Mouse (Mus musculus) MEL (cell line): ENCODE results near the gene Nek4. TPM values are rescaled to one million over a fixed set of nuclear protein-coding genes. Genes with fewer than 3 reads are reported as not detected.

Experiments
- DNase-seq: peaks from one replicate; pipeline ENCODE4 v3.0.0; 2011; ENCODE audit warnings: low read depth, low spot score
- H3K27ac ChIP-seq: 2 replicates; pipeline ENCODE4 v1.5.1; 2012; ENCODE audit warnings: low read depth, mild to moderate bottlenecking, control low read depth, low read length, moderate library complexity; ENCODE audit not compliant: control insufficient read depth
- H3K27me3 ChIP-seq, 2 experiments: fragments of 150-350 bp in 1 of 2; sonication (generic) in 1 of 2; 2 replicates each; pipeline ENCODE4 v1.6.1; 2012; ENCODE audit warnings: low read length in 2 of 2, mild to moderate bottlenecking in 2 of 2, improper control_type of control experiment in 1 of 2, moderate library complexity in 1 of 2; ENCODE audit not compliant: insufficient read depth in 2 of 2, control insufficient read depth in 1 of 2
- H3K36me3 ChIP-seq, 2 experiments: 2 replicates each; pipeline ENCODE4 v1.6.1; 2012 to 2014; ENCODE audit warnings: low read length in 2 of 2, improper control_type of control experiment in 1 of 2, inconsistent platforms in 1 of 2, mild to moderate bottlenecking in 1 of 2; ENCODE audit not compliant: insufficient read depth in 2 of 2, control insufficient read depth in 1 of 2
- H3K4me1 ChIP-seq, 2 experiments: fragments of 150-350 bp in 1 of 2; sonication (generic) in 1 of 2; 2 replicates each; pipeline ENCODE4 v1.6.1; 2012; ENCODE audit warnings: low read length in 2 of 2, improper control_type of control experiment in 1 of 2, mild to moderate bottlenecking in 1 of 2; ENCODE audit not compliant: insufficient read depth in 2 of 2, control insufficient read depth in 1 of 2
- H3K4me3 ChIP-seq, 2 experiments: fragments of 150-350 bp in 1 of 2; sonication (generic) in 1 of 2; 2 replicates each; pipeline ENCODE4 v1.5.1; 2012; ENCODE audit warnings: low read depth in 2 of 2, low read length in 2 of 2, mild to moderate bottlenecking in 2 of 2, moderate library complexity in 2 of 2, control low read depth in 1 of 2, improper control_type of control experiment in 1 of 2; ENCODE audit not compliant: control insufficient read depth in 1 of 2, insufficient read depth in 1 of 2
- H3K79me2 ChIP-seq: 2 replicates; pipeline ENCODE4 v1.6.1; 2012; ENCODE audit warnings: mild to moderate bottlenecking, low read length, moderate library complexity; ENCODE audit not compliant: control insufficient read depth, poor library complexity, insufficient read depth
- H3K9ac ChIP-seq: 2 replicates; pipeline ENCODE4 v1.6.1; 2012; ENCODE audit warnings: low read depth, mild to moderate bottlenecking, control low read depth, low read length, moderate library complexity; ENCODE audit not compliant: control insufficient read depth, poor library complexity, severe bottlenecking
- H3K9me3 ChIP-seq: fragments of 150-350 bp; sonication (generic); replicated peaks from 2 replicates; pipeline ENCODE4 v1.6.1; 2012; ENCODE audit warnings: mild to moderate bottlenecking, low read length, improper control_type of control experiment, moderate library complexity; ENCODE audit not compliant: insufficient read depth
- BHLHE40 ChIP-seq: IDR thresholded peaks from 2 replicates; pipeline ENCODE4 v1.6.1; 2012; ENCODE audit warnings: low read depth, mild to moderate bottlenecking, inconsistent platforms, low read length, improper control_type of control experiment, borderline replicate concordance
- CTCF ChIP-seq, 3 experiments: IDR thresholded peaks in 2 of 3; conservative IDR thresholded peaks in 1 of 3; 2 replicates each; pipeline ENCODE4 v1.5.1; 2011 to 2012; ENCODE audit warnings: low read length in 3 of 3, low read depth in 2 of 3, mild to moderate bottlenecking in 2 of 3, improper control_type of control experiment in 1 of 3, inconsistent platforms in 1 of 3, mixed read lengths in 1 of 3, moderate library complexity in 1 of 3; ENCODE audit not compliant: control insufficient read depth in 1 of 3, insufficient read depth in 1 of 3, poor library complexity in 1 of 3, severe bottlenecking in 1 of 3
- E2F4 ChIP-seq: IDR thresholded peaks from 2 replicates; pipeline ENCODE4 v1.6.1; 2011; ENCODE audit warnings: low read depth, low read length, improper control_type of control experiment, borderline replicate concordance
- EP300 ChIP-seq, 2 experiments: IDR thresholded peaks; 2 replicates each; pipeline ENCODE4 v1.6.1; 2011; ENCODE audit warnings: improper control_type of control experiment in 2 of 2, low read length in 2 of 2, low read depth in 1 of 2, mild to moderate bottlenecking in 1 of 2
- GABPA ChIP-seq: IDR thresholded peaks from 2 replicates; pipeline ENCODE4 v1.6.1; 2012; ENCODE audit warnings: low read depth, mild to moderate bottlenecking, inconsistent platforms, low read length, improper control_type of control experiment, moderate library complexity
- GATA1 ChIP-seq: IDR thresholded peaks from 2 replicates; pipeline ENCODE4 v1.6.1; 2011; ENCODE audit warnings: low read depth, low read length, improper control_type of control experiment
- JUND ChIP-seq: IDR thresholded peaks from 2 replicates; pipeline ENCODE4 v1.6.1; 2011; ENCODE audit warnings: low read depth, mild to moderate bottlenecking, improper control_type of control experiment, low read length
- KAT2A ChIP-seq: conservative IDR thresholded peaks from 2 replicates; pipeline ENCODE4 v1.6.1; 2012; ENCODE audit warnings: low read depth, low read length, improper control_type of control experiment, inconsistent platforms
- MAFK ChIP-seq: IDR thresholded peaks from 2 replicates; pipeline ENCODE4 v1.6.1; 2011; ENCODE audit warnings: low read depth, mild to moderate bottlenecking, low read length, improper control_type of control experiment, borderline replicate concordance
- MYB ChIP-seq: IDR thresholded peaks from 2 replicates; pipeline ENCODE4 v1.6.1; 2011; ENCODE audit warnings: mild to moderate bottlenecking, low read depth, low read length, improper control_type of control experiment
- NELFE ChIP-seq: IDR thresholded peaks from 2 replicates; pipeline ENCODE4 v1.6.1; 2011; ENCODE audit warnings: low read depth, low read length, improper control_type of control experiment
- NRF1 ChIP-seq: IDR thresholded peaks from 2 replicates; pipeline ENCODE4 v1.6.1; 2014; ENCODE audit warnings: low read depth, mild to moderate bottlenecking, inconsistent platforms, low read length, improper control_type of control experiment, moderate library complexity; ENCODE audit not compliant: poor library complexity, insufficient read depth, severe bottlenecking
- POLR2A ChIP-seq, 2 experiments: IDR thresholded peaks; 2 replicates each; pipeline ENCODE4 v1.6.1; 2011 to 2012; ENCODE audit warnings: low read length in 2 of 2, mild to moderate bottlenecking in 2 of 2, control low read depth in 1 of 2, improper control_type of control experiment in 1 of 2, low read depth in 1 of 2, moderate library complexity in 1 of 2; ENCODE audit not compliant: control insufficient read depth in 1 of 2, insufficient read depth in 1 of 2, poor library complexity in 1 of 2
- POLR2AphosphoS2 ChIP-seq: IDR thresholded peaks from 2 replicates; pipeline ENCODE4 v1.6.1; 2011; ENCODE audit warnings: low read length, improper control_type of control experiment
- POLR2AphosphoS5 ChIP-seq: IDR thresholded peaks from 2 replicates; pipeline ENCODE4 v1.6.1; 2012; ENCODE audit warnings: low read depth, borderline replicate concordance, mild to moderate bottlenecking, inconsistent platforms, low read length, moderate library complexity, mixed read lengths
- SMC3 ChIP-seq: IDR thresholded peaks from 2 replicates; pipeline ENCODE4 v1.6.1; 2011; ENCODE audit warnings: low read depth, low read length, improper control_type of control experiment
- TAL1 ChIP-seq: IDR thresholded peaks from 2 replicates; pipeline ENCODE4 v1.6.1; 2012; ENCODE audit warnings: mild to moderate bottlenecking, inconsistent platforms, low read length, moderate library complexity, mixed read lengths
- ZKSCAN1 ChIP-seq: IDR thresholded peaks from 2 replicates; pipeline ENCODE4 v1.6.1; 2012; ENCODE audit warnings: low read depth, mild to moderate bottlenecking, inconsistent platforms, low read length, improper control_type of control experiment, moderate library complexity
- ZMIZ1 ChIP-seq: IDR thresholded peaks from 2 replicates; pipeline ENCODE4 v1.6.1; 2012; ENCODE audit warnings: low read depth, mild to moderate bottlenecking, inconsistent platforms, low read length, improper control_type of control experiment, moderate library complexity
- polyA plus RNA-seq, 2 experiments: library from polyadenylated mRNA; stranded (reverse) in 1 of 2; unstranded in 1 of 2; fragments of >175 nt in 1 of 2; fragments of >200 nt in 1 of 2; gene quantifications; 2 replicates each; pipeline versions ENCODE4 v1.2.1 to v1.2.4; 2012; ENCODE audit warnings: low replicate concordance in 2 of 2, low read depth in 1 of 2; ENCODE audit not compliant: insufficient read length in 2 of 2, insufficient read depth in 1 of 2, missing spikeins in 1 of 2
- total RNA-seq: library from RNA; depleted of rRNA; stranded (reverse); fragments of 300-350 nt; gene quantifications from 2 replicates; pipeline ENCODE4 v1.2.3, GENCODE M21; 2012

Nek4 gene
- total and polyA plus RNA-seq, 3 experiments: 16.6 to 19.3 TPM; not detected in 1

GRCm38 (mm10) chr14:31006779-31007178, 55.6 kb downstream of the Nek4 start:
- Histone ChIP-seq H3K4me1 (peaks cover 4 to 10% of the 10 kb centered on the region in 2 experiments), H3K27me3 (no peaks in the 10 kb centered on the region), H3K4me3 (no peak overlapping the region), H3K9ac (no peak overlapping the region), H3K9me3 (no peaks in the 10 kb centered on the region), H3K27ac (no peak overlapping the region), H3K79me2 (peaks cover 2% of the 10 kb centered on the region; the same call in 1 of the 2 replicates), H3K36me3 (peaks cover 1 to 8% of the 10 kb centered on the region in 2 experiments; a peak in 2 of 4 replicates)
- TF ChIP-seq GABPA (no peak), BHLHE40 (no peak), CTCF (IDR thresholded peaks at IDR 0.05 in 2 of 3, conservative IDR thresholded peaks at IDR 0.05 in 1 of 3; ENCODE audit: control insufficient read depth in 1 of 3, insufficient read depth in 1 of 3, low read depth in 2 of 3, low read length in 3 of 3, poor library complexity in 1 of 3, severe bottlenecking in 1 of 3) (no peak), NRF1 (no peak), POLR2AphosphoS2 (no peak), GATA1 (0 out of 2 replicates have a peak, but pooled peaks have one; percentile 26), NELFE (no peak), ZKSCAN1 (no peak), EP300 (IDR thresholded peaks at IDR 0.05; ENCODE audit: low read depth in 1 of 2, low read length in 2 of 2) (peak in 1 of 2 experiments; percentile 53; a peak in 2 of 4 replicates), MAFK (no peak), E2F4 (no peak), POLR2AphosphoS5 (no peak), KAT2A (no peak), TAL1 (peak; percentile 64), ZMIZ1 (no peak), JUND (no peak), POLR2A (IDR thresholded peaks at IDR 0.05; ENCODE audit: control insufficient read depth in 1 of 2, insufficient read depth in 1 of 2, low read depth in 1 of 2, low read length in 2 of 2, poor library complexity in 1 of 2) (no peak), SMC3 (no peak)
- DNase-seq: peak; percentile 55

- no peaks in the 10 kb centered on the region for H3K27me3 ChIP-seq
- H3K9ac ChIP-seq: no peak overlapping the region
- no peaks in the 10 kb centered on the region for H3K9me3 ChIP-seq
- no peak overlapping the region for H3K27ac ChIP-seq
- TF ChIP-seq POLR2A (IDR thresholded peaks at IDR 0.05; ENCODE audit: control insufficient read depth in 1 of 2, insufficient read depth in 1 of 2, low read depth in 1 of 2, low read length in 2 of 2, poor library complexity in 1 of 2) (peak in 1 of 2 experiments; percentile 54; a peak in 2 of 4 replicates), BHLHE40 (no peak), POLR2AphosphoS2 (peak; percentile 64; the same call in 1 of the 2 replicates), POLR2AphosphoS5 (no peak), GABPA (no peak), MYB (0 out of 2 replicates have a peak, but pooled peaks have one; percentile 6)
- H3K4me1 ChIP-seq: peaks cover 8 to 11% of the 10 kb centered on the region in 2 experiments
- H3K79me2 ChIP-seq: peaks cover 9% of the 10 kb centered on the region
- DNase-seq: peak; percentile 53
- H3K4me3 ChIP-seq: no peak overlapping the region
- peaks cover 28 to 35% of the 10 kb centered on the region in 2 experiments for H3K36me3 ChIP-seq
Measured at GRCm38 (mm10) chr14:31011588-31011987, 60.4 kb downstream of the Nek4 start.
